In the genomic region with DNA sequence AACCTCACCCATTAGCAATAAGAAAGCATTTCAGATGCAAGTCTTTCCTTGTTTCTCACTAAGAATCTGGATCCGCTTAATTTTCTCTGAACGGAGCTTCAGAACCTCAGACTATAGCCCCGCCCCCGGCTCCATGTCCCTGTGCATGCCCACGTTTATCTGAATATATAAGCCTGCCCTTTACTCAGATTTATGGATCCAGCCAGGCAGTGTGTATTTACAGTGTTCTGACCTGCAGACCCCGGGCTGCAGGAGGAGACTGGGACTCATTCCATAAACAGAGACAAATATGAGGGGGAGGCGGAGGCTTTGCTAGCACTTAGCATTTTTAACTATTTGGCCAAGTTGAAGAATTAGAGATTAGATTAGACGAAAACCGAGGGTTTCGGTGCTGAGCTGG, we compare ENCODE assay signal across 11 mouse cellular contexts.
A peak's percentile ranks its signal among the peaks of the same experiment; 100 is the strongest.
DNase-seq lines count a peak whose midpoint lies in the region; ATAC-seq lines count a peak whose summit lies in the region.
"Had no signal": no experiment of that assay in that cellular context is flagged by ENCODE, and none has a peak within 500 bp of the region (broad histone marks: within the 10 kb centered on the region; RNA-seq: fewer than 3 reads in every experiment).

No protein-coding gene starts in this region.

- peak overlapping the region; percentile 63 for H3K27ac ChIP-seq in lung, embryonic 16.5 days (ENCODE audit: low read length)
- H3K27ac ChIP-seq in midbrain, embryonic 13.5 days = no peak overlapping the region
- H3K27ac ChIP-seq: liver, embryonic 13.5 days had no signal

- no peaks in the 10 kb centered on the region for H3K27me3 ChIP-seq in lung, embryonic 16.5 days (ENCODE audit: control insufficient read depth, insufficient read depth, low read depth, low read length)
- H3K27me3 ChIP-seq in midbrain, embryonic 13.5 days = no peaks in the 10 kb centered on the region
- H3K27me3 ChIP-seq: liver, embryonic 13.5 days had no signal

- H3K4me1 ChIP-seq in lung, embryonic 16.5 days (replicated peaks; ENCODE audit: control insufficient read depth, insufficient read depth, low read length) = peaks cover 29% of the 10 kb centered on the region
- peaks cover 41% of the 10 kb centered on the region for H3K4me1 ChIP-seq in midbrain, embryonic 13.5 days (replicated peaks)

- H3K9me3 ChIP-seq in lung, embryonic 16.5 days (ENCODE audit: control insufficient read depth, low read length) = no peaks in the 10 kb centered on the region
- H3K9me3 ChIP-seq in midbrain, embryonic 13.5 days = no peaks in the 10 kb centered on the region
- H3K9me3 ChIP-seq: liver, embryonic 13.5 days had no signal

- no peak overlapping the region for H3K9ac ChIP-seq in lung, embryonic 16.5 days (ENCODE audit: low read length)
- H3K9ac ChIP-seq in midbrain, embryonic 13.5 days (replicated peaks) = no peak overlapping the region
- H3K9ac ChIP-seq: liver, embryonic 13.5 days had no signal

- peak overlapping the region; percentile 31 for H3K4me2 ChIP-seq in lung, embryonic 16.5 days (ENCODE audit: low read depth, low read length)
- H3K4me2 ChIP-seq in midbrain, embryonic 13.5 days (replicated peaks) = no peak overlapping the region
- H3K4me2 ChIP-seq: liver, embryonic 13.5 days had no signal

- DNase-seq in cerebellum, postnatal 10 days = peak; percentile 62
- DNase-seq in cerebellum, adult 18-20 months = no peak
- DNase-seq in lung, adult 18-20 months = no peak
- peak; percentile 18 to 28 for DNase-seq in kidney, postnatal 36 days
- peak; percentile 56 for DNase-seq in testis, postnatal 10 days (ENCODE audit: low spot score)
- DNase-seq in Muller cell, postnatal 12 days (ENCODE audit: inconsistent ontology term) = no peak
- DNase-seq: gastrocnemius, postnatal 36 days; layer of hippocampus, adult 9-11 months; liver, embryonic 13.5 days had no signal

- peak; percentile 85 for ATAC-seq in lung, embryonic 16.5 days (ENCODE audit: low read depth)
- no peak for ATAC-seq in midbrain, embryonic 13.5 days

- WGBS in lung, embryonic 16.5 days = 8% methylated on average over 10 of the region's 10 CpGs
- WGBS in midbrain, embryonic 13.5 days = 69% methylated on average over 10 of the region's 10 CpGs

- no peaks in the 10 kb centered on the region for H3K36me3 ChIP-seq in lung, embryonic 16.5 days (ENCODE audit: control insufficient read depth, insufficient read depth, low read length)
- no peaks in the 10 kb centered on the region for H3K36me3 ChIP-seq in midbrain, embryonic 13.5 days
- H3K36me3 ChIP-seq: liver, embryonic 13.5 days had no signal

- H3K4me3 ChIP-seq in lung, embryonic 16.5 days (ENCODE audit: low read length) = no peak overlapping the region
- H3K4me3 ChIP-seq in midbrain, embryonic 13.5 days (replicated peaks) = no peak overlapping the region
- H3K4me3 ChIP-seq: liver, embryonic 13.5 days had no signal

Comparison
In these comparisons a context has a peak if more than half of its experiments do, and no peak if none do; other contexts are left out.
1. DNase-seq: peak in cerebellum, postnatal 10 days (2 of 2), kidney, postnatal 36 days (2 of 2) and testis, postnatal 10 days (single experiment); none in cerebellum, adult 18-20 months (0 of 2), lung, adult 18-20 months (0 of 2) and Muller cell, postnatal 12 days (single experiment).